Mouse (Mus musculus) gastrocnemius, adult 18-20 months (tissue): ENCODE data around the gene Gm5862. TPM values are rescaled to one million over a fixed set of nuclear protein-coding genes. Genes with fewer than 3 reads are reported as not detected.
"Not testable (repeated sequence)": the region's sequence is repeated elsewhere in the genome, so short reads cannot be mapped to it uniquely, and the experiment has no call there.

Source experiments
- DNase-seq: peaks from one replicate; pipeline ENCODE4 v3.0.0; 2021; ENCODE audit warnings: low spot score
- long read RNA-seq, 2 experiments: library from polyadenylated mRNA; stranded (forward); transcript quantifications; one replicate each; pipeline ENCODE4 v2.0.0; 2021
- total RNA-seq, 2 experiments: library from RNA; stranded (reverse); gene quantifications; 2 replicates each; pipeline ENCODE4 v1.2.3; 2021

Gene Gm5862
- total RNA-seq, result not detected
- long read RNA-seq, experiment 1, result 0 reads
- long read RNA-seq, experiment 2, result 0 reads

DNA sequence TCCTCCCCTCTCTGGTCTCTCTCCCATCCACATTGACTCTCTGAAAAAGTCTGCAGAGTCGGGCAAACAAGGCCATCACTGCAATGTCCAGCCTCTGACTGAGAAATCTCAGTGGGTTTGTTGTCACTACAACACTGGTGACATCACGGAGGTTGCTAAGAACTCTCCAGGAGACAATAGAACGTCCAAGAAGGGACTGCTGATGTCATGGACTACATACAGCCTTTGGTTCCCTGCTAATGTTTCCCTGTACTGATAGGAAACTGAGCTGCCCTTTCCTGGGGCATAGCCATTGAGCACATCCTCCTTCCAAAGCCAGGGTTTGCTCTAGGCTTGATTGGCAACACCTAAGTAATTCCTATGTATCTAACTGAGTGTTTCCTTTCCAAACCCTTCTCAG, at the start of gene Gm5862:
Gene Gm5862, minus strand, starts transcription at position 101 of the 400 bp plus-strand sequence.
- not testable (repeated sequence) for DNase-seq

GRCm38 (mm10) chr5:26070716-26071115, 48.0 kb upstream of the Gm5862 start:
- DNase-seq, result no peak

- DNase-seq, result not testable (repeated sequence)
Measured at GRCm38 (mm10) chr5:26058481-26058880, 35.8 kb upstream of the Gm5862 start, which contains the start of gene Gm7347. Gm7347 (minus strand) TSS chr5:26058581.

- DNase-seq, result not testable (repeated sequence)
Measured at GRCm38 (mm10) chr5:26039458-26039857, 16.7 kb upstream of the Gm5862 start, which contains the start of gene Speer4a. Speer4a (minus strand) TSS chr5:26039558.

DNA sequence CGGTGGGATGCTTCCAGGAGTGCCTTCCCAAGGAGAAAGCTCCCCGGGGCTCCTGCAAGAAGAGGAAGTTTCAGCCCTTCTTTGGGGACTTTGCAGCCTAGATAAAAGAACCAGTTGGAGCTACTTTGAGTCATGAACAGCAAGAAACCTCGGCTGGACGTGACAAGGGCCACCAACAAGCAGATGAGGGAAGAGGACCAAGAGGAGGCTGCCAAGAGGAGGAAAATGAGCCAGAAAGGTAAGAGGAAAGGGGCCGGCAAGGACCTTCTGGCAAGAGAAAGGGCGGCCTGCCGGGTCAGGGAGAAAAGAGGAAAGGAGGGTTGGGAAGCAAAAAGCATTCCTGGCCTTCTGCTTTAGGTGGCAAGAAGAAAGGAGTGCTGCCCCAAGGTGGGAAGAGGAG, 15.0 kb downstream of the Gm5862 start:
- not testable (repeated sequence) for DNase-seq

DNA sequence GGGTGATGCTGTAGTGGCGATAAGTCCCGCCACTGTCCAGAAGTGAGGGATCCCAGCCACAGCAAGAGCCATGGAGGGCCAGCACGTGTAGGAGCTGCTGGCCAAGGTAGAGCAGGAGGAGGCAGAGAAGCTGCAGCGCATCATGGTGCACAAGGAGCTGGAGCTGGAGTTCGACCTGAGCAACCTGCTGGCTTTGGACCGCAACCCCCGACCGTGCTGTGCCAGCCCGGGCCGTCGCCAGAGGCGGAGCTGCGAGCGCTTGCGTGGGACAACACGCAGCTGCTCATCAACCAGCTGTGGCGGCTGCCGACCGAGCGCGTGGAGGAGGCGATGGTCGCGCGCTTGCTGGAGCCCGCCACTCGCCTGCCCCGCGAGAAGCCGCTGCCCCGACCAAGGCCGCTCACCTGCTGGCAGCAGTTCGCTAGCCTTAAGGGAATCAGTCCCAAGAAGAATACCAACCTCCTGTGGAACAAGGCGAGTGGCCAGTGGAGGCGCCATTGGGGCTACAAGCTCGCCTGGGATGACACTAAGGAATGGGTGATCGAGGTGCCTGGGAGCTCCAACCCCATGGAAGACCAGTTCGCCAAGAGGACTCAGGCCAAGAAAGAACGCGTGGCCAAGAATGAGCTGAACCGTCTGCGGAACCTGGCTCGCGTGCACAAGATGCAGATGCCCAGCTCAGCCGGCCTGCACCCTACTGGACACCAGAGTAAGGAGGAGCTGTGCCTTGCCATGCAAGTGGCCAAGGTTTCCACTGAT, 15.6 kb downstream of the Gm5862 start:
- not testable (repeated sequence) for DNase-seq

DNA sequence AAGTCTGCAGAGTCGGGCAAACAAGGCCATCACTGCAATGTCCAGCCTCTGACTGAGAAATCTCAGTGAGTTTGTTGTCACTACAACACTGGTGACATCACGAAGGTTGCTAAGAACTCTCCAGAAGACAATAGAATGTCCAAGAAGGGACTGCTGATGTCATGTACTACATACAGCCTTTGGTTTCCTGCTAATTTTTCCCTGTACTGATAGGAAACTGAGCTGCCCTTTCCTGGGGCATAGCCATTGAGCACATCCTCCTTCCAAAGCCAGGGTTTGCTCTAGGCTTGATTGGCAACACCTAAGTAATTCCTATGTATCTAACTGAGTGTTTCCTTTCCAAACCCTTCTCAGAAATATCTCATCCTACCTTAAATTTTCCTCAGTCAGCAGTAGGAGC, 18.0 kb downstream of the Gm5862 start, which contains the start of gene Gm1979:
Gene Gm1979, minus strand, starts transcription at position 101 of the 400 bp plus-strand sequence.
- DNase-seq, result not testable (repeated sequence)

DNA sequence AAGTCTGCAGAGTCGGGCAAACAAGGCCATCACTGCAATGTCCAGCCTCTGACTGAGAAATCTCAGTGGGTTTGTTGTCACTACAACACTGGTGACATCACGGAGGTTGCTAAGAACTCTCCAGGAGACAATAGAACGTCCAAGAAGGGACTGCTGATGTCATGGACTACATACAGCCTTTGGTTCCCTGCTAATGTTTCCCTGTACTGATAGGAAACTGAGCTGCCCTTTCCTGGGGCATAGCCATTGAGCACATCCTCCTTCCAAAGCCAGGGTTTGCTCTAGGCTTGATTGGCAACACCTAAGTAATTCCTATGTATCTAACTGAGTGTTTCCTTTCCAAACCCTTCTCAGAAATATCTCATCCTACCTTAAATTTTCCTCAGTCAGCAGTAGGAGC, 34.2 kb downstream of the Gm5862 start, which contains the start of gene Gm21698:
Gene Gm21698, minus strand, starts transcription at position 101 of the 400 bp plus-strand sequence.
- DNase-seq, result not testable (repeated sequence)

DNA sequence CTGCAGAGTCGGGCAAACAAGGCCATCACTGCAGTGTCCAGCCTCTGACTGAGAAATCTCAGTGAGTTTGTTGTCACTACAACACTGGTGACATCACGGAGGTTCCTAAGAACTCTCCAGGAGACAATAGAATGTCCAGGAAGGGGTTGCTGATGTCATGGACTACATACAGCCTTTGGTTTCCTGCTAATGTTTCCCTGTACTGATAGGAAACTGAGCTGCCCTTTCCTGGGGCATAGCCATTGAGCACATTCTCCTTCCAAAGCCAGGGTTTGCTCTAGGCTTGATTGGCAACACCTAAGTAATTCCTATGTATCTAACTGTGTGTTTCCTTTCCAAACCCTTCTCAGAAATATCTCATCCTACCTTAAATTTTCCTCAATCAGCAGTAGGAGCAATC, 50.2 kb downstream of the Gm5862 start, which contains the start of gene Gm21680:
Gene Gm21680, minus strand, starts transcription at position 101 of the 400 bp plus-strand sequence.
- not testable (repeated sequence) for DNase-seq

Other genes starting within 250 kb of the Gm5862 start
- gene Gm21663, start 80.5 kb downstream of the Gm5862 start, total RNA-seq, result not detected
- not detected for gene Gm21671, start 68.5 kb downstream of the Gm5862 start, total RNA-seq
- not detected for gene Gm21680, start 50.3 kb downstream of the Gm5862 start, total RNA-seq
- gene Gm21698, start 34.3 kb downstream of the Gm5862 start, total RNA-seq, result not detected
- gene Gm1979, start 18.1 kb downstream of the Gm5862 start, total RNA-seq, result not detected
- gene Speer4a, start 16.6 kb upstream of the Gm5862 start, total RNA-seq, result not detected
- gene Gm7347, start 35.7 kb upstream of the Gm5862 start, total RNA-seq, result not detected
- gene Gm10471, start 66.4 kb upstream of the Gm5862 start, total RNA-seq, result not detected
- gene 5031410I06Rik, start 82.4 kb upstream of the Gm5862 start, total RNA-seq, result not detected
- gene Gm10220, start 98.5 kb upstream of the Gm5862 start, total RNA-seq, result not detected
- gene Gm7361, start 234.8 kb upstream of the Gm5862 start, total RNA-seq, result not detected